Mouse (Mus musculus): ENCODE results near the gene 2300003K06Rik. TPM values are rescaled to one million over a fixed set of nuclear protein-coding genes. Genes with fewer than 3 reads are reported as not detected.
"Not testable (repeated sequence)": the region's sequence is repeated elsewhere in the genome, so short reads cannot be mapped to it uniquely, and the experiment has no call there.

2300003K06Rik gene
- not detected for total RNA-seq (2021)
- long read RNA-seq, experiment 1: 0 reads
- long read RNA-seq, experiment 2: 0 reads

DNA sequence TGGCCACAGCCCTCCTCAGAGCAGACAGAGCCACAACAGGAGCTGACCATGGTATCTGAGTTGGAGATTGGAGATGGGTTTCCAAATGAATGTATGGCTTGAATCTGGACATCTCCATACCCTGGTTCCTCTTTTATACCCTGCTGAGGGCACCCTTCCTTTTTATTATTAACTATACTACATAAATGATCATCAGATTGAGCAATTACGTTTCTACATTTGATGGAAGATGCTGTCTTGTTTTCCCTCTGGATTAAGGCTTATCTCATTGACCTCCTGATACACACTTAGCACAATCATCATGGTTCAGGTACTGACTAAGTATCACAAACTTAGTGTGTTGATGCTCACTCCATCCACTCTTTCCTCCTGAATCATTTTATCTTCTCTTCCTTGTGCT lies at the start of gene 2300003K06Rik:
TSS of gene 2300003K06Rik (minus strand) at position 101 of the 400 bp plus-strand sequence.
- Histone ChIP-seq H3K27ac (no peak within 1 kb of the TSS), H3K4me3 (no peak within 1 kb of the TSS)
- no peak for DNase-seq (ENCODE audit: low spot score in 2 of 2)
- TF ChIP-seq CTCF (conservative IDR thresholded peaks at IDR 0.05): no peak

- H3K27ac ChIP-seq; DNase-seq (ENCODE audit: low spot score in 2 of 2); H3K4me3 ChIP-seq: not testable (repeated sequence)
Measured at GRCm38 (mm10) chr11:99878887-99879286, 41.0 kb upstream of the 2300003K06Rik start, which contains the start of gene Gm11567. Gene Gm11567, plus strand, starts transcription at chr11:99879187.

GRCm38 (mm10) chr11:99873089-99873488 lies 35.2 kb upstream of the 2300003K06Rik start, which contains the start of gene Krtap9-1:
Gene Krtap9-1, plus strand, starts transcription at chr11:99873389.
- not testable (repeated sequence) for H3K4me3 ChIP-seq; H3K27ac ChIP-seq; DNase-seq (ENCODE audit: low spot score in 2 of 2)

- DNase-seq (ENCODE audit: low spot score in 2 of 2); H3K4me3 ChIP-seq: not testable (repeated sequence)
Measured at GRCm38 (mm10) chr11:99864176-99864575, 26.3 kb upstream of the 2300003K06Rik start, which contains the start of gene Gm11559. Gene Gm11559, plus strand, starts transcription at chr11:99864476.

DNA sequence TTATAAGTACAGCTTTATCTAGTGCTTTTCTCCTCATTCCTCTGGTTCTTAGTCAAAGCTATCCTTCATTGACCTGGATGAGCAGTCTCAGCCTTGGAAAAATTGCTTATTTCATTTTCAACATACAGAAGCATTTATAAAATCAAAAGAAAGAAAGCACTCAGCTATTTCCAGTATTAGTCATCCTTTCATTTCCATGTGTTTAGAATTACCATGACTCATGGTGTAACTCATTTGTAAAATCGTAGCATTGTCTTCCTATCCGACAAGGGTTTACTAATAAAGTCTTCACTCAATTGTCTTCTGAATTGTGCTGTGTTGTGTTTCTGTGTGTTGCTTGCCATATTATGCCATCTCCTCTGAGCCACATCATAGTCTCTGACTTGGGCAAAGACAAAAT lies 20.9 kb upstream of the 2300003K06Rik start:
- no peak overlapping the region for H3K27ac ChIP-seq
- no peak overlapping the region for H3K4me3 ChIP-seq
- DNase-seq (ENCODE audit: low spot score in 2 of 2): no peak
- no peak for TF ChIP-seq CTCF (conservative IDR thresholded peaks at IDR 0.05)

More at GRCm38 (mm10) chr11:99864176-99864575, 26.3 kb upstream of the 2300003K06Rik start, which contains the start of gene Gm11559:
- not testable (repeated sequence) for H3K27ac ChIP-seq

- no peak within 1 kb of the TSS for H3K4me3 ChIP-seq
- DNase-seq (ENCODE audit: low spot score in 2 of 2): no peak
Measured at GRCm38 (mm10) chr11:99857617-99858016, 19.8 kb upstream of the 2300003K06Rik start, which contains the start of gene Gm11568. Gene Gm11568, plus strand, starts transcription at chr11:99857917.

GRCm38 (mm10) chr11:99854121-99854520 lies 16.3 kb upstream of the 2300003K06Rik start:
- H3K27ac ChIP-seq: no peak overlapping the region
- peak; percentile 56 for TF ChIP-seq CTCF (conservative IDR thresholded peaks at IDR 0.05)
- no peak overlapping the region for H3K4me3 ChIP-seq
- no peak for DNase-seq (ENCODE audit: low spot score in 2 of 2)

More at GRCm38 (mm10) chr11:99857617-99858016, 19.8 kb upstream of the 2300003K06Rik start, which contains the start of gene Gm11568:
- no peak within 1 kb of the TSS for H3K27ac ChIP-seq
- no peak for TF ChIP-seq CTCF (conservative IDR thresholded peaks at IDR 0.05)

DNA sequence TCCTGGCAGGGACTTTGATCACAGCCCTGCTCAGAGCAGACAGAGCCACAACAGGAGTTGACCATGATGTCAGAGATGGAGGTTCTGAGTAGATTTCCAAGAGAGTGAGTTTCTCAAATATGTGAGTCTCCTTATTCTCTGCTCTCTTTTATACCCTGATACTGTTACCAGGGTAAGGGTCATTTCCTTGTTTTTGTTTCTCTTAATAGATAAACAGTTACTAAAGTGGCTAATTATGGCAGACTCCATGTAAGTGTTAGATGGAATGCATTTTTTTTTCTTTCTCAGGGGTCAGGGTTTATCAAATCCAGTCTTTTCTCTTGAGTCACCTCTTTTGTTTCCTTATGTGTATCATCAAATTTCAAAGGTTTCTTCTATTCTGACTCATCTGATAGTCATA lies 13.6 kb upstream of the 2300003K06Rik start, which contains the start of gene Krtap4-16:
TSS of gene Krtap4-16 (minus strand) at position 101 of the 400 bp plus-strand sequence.
- H3K4me3 ChIP-seq: no peak within 1 kb of the TSS
- no peak for TF ChIP-seq CTCF (conservative IDR thresholded peaks at IDR 0.05)
- no peak within 1 kb of the TSS for H3K27ac ChIP-seq
- DNase-seq (ENCODE audit: low spot score in 2 of 2): no peak

- DNase-seq (ENCODE audit: low spot score in 2 of 2): no peak
- Histone ChIP-seq H3K27ac (no peak overlapping the region), H3K4me3 (no peak overlapping the region)
- TF ChIP-seq CTCF (conservative IDR thresholded peaks at IDR 0.05): no peak
Measured at GRCm38 (mm10) chr11:99846746-99847145, 8.9 kb upstream of the 2300003K06Rik start.

GRCm38 (mm10) chr11:99842185-99842584 lies 4.3 kb upstream of the 2300003K06Rik start:
- Histone ChIP-seq H3K4me3 (no peak overlapping the region), H3K27ac (no peak overlapping the region)
- no peak for DNase-seq (ENCODE audit: low spot score in 2 of 2)
- TF ChIP-seq CTCF (conservative IDR thresholded peaks at IDR 0.05): no peak

DNA sequence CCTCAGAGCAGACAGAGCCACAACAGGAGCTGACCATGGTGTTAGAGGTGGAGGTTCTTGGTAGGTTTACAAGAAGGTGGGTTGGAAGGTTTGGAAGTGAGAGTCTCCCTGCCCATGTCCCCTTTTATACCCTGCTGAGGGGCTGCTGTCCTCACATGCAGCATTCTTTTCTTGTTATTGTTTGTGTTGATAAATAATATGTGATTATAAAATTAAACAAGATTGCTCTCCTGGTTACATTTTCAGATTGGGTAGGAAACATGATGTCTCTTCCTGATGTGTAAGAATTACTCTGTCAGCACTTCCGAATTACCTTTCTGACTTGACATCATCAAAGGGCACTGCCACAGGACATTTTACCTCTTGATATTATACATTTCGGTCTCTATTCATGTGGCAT lies 22.3 kb downstream of the 2300003K06Rik start, which contains the start of gene Gm11564:
TSS of gene Gm11564 (minus strand) at position 101 of the 400 bp plus-strand sequence.
- DNase-seq (ENCODE audit: low spot score in 2 of 2); H3K27ac ChIP-seq; H3K4me3 ChIP-seq: not testable (repeated sequence)

DNA sequence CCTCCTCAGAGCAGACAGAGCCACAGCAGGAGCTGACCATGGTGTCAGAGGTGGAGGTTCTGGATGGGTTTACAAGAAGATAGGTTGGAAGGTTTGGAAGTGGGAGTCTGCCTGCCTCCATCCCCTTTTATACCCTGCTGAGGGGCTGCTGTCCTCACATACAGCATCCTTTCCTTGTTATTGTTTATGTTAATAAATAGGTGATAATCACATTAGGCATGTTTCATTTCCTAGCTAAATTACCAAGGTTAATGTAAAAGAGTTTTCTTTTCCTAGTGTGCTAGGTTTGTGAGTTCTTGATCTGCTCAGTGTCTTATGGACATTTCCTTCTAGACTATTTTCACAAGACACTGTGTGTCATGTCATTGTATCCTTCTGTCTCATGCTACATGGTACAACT lies 28.1 kb downstream of the 2300003K06Rik start, which contains the start of gene Krtap4-13:
TSS of gene Krtap4-13 (minus strand) at position 101 of the 400 bp plus-strand sequence.
- H3K4me3 ChIP-seq; H3K27ac ChIP-seq; DNase-seq (ENCODE audit: low spot score in 2 of 2): not testable (repeated sequence)

- not testable (repeated sequence) for H3K4me3 ChIP-seq; DNase-seq (ENCODE audit: low spot score in 2 of 2); H3K27ac ChIP-seq
Measured at GRCm38 (mm10) chr11:99804346-99804745, 33.5 kb downstream of the 2300003K06Rik start, which contains the start of gene Gm11554. Gene Gm11554, minus strand, starts transcription at chr11:99804446.

DNA sequence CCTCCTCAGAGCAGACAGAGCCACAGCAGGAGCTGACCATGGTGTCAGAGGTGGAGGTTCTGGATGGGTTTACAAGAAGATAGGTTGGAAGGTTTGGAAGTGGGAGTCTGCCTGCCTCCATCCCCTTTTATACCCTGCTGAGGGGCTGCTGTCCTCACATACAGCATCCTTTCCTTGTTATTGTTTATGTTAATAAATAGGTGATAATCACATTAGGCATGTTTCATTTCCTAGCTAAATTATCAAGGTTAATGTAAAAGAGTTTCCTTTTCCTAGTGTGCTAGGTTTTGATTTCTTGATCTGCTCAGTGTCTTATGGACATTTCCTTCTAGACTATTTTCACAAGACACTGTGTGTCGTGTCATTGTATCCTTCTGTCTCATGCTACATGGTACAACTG lies 39.0 kb downstream of the 2300003K06Rik start, which contains the start of gene Gm11569:
TSS of gene Gm11569 (minus strand) at position 101 of the 400 bp plus-strand sequence.
- not testable (repeated sequence) for H3K27ac ChIP-seq; H3K4me3 ChIP-seq; DNase-seq (ENCODE audit: low spot score in 2 of 2)
